Mouse (Mus musculus): ENCODE results near the gene Abcc3.
"Not testable (repeated sequence)": the region's sequence is repeated elsewhere in the genome, so short reads cannot be mapped to it uniquely, and the experiment has no call there.

DNA sequence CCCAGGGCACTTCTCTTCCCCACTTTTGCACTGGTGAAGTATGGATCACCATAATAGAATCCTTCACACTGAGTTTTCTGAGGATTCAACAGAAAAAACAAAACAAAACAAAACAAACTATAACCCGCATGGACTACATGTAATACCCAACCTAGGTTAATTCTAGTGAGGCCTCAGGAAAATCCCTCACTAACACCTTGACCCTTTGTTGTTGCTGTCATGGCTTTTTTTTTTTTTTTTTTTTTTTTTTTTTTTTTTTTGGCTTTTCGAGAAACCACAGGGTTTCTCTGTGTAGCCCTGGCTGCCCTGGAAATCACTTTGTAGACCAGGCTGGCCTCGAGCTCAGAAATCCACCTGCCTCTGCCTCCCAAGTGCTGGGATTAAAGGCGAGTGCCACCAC, 693 bp upstream of the Abcc3 start:
- not testable (repeated sequence) for TF ChIP-seq POLR2A (IDR thresholded peaks at IDR 0.05; ENCODE audit: borderline replicate concordance, control insufficient read depth, low read depth, low read length); CTCF (IDR thresholded peaks at IDR 0.05; ENCODE audit: control insufficient read depth, insufficient read depth, low read length)

All from bone marrow, adult 2 months (tissue).